In genomic region chr19:53412149-53412848, GRCm38 (mm10) we compare ENCODE assay signal across 9 mouse cellular contexts. TPM values are rescaled to one million over a fixed set of nuclear protein-coding genes. Genes with fewer than 3 reads are reported as not detected.
DNase-seq lines count a peak whose midpoint lies in the region; ATAC-seq lines count a peak whose summit lies in the region.
"Had no signal": no experiment of that assay in that cellular context is flagged by ENCODE, and none has a peak within 500 bp of the region (broad histone marks: within the 10 kb centered on the region; RNA-seq: fewer than 3 reads in every experiment).

No protein-coding gene starts in this region.

- H3K27me3 ChIP-seq in forebrain, embryonic 12.5 days, result no peaks in the 10 kb centered on the region
- no peaks in the 10 kb centered on the region for H3K27me3 ChIP-seq in forebrain, embryonic 13.5 days
- H3K27me3 ChIP-seq in liver, embryonic 11.5 days (replicated peaks; ENCODE audit: control insufficient read depth, insufficient read depth, low read length), result no peaks in the 10 kb centered on the region
- no peaks in the 10 kb centered on the region for H3K27me3 ChIP-seq in liver, embryonic 12.5 days (replicated peaks)
- no peaks in the 10 kb centered on the region for H3K27me3 ChIP-seq in limb, embryonic 15.5 days
- H3K27me3 ChIP-seq: CH12.LX had no signal

- no peak overlapping the region for H3K4me3 ChIP-seq in forebrain, embryonic 12.5 days (replicated peaks)
- no peak overlapping the region for H3K4me3 ChIP-seq in forebrain, embryonic 13.5 days
- H3K4me3 ChIP-seq in liver, embryonic 11.5 days (ENCODE audit: low read depth, low read length), result no peak overlapping the region
- H3K4me3 ChIP-seq in liver, embryonic 12.5 days, result no peak overlapping the region
- H3K4me3 ChIP-seq in limb, embryonic 15.5 days, result no peak overlapping the region

- peak overlapping the region; percentile 66; the same call in 1 of the 2 replicates for H3K27ac ChIP-seq in forebrain, embryonic 12.5 days
- H3K27ac ChIP-seq in forebrain, embryonic 13.5 days, result no peak overlapping the region
- peak overlapping the region; percentile 53; the same call in 1 of the 2 replicates for H3K27ac ChIP-seq in liver, embryonic 11.5 days (ENCODE audit: low read depth, low read length)
- no peak overlapping the region; the same call in 1 of the 2 replicates for H3K27ac ChIP-seq in liver, embryonic 12.5 days
- H3K27ac ChIP-seq in limb, embryonic 15.5 days, result peak overlapping the region; percentile 61

- no peaks in the 10 kb centered on the region for H3K9me3 ChIP-seq in forebrain, embryonic 12.5 days
- no peaks in the 10 kb centered on the region for H3K9me3 ChIP-seq in forebrain, embryonic 13.5 days (replicated peaks)
- no peaks in the 10 kb centered on the region for H3K9me3 ChIP-seq in liver, embryonic 11.5 days (ENCODE audit: control insufficient read depth, low read length)
- no peaks in the 10 kb centered on the region for H3K9me3 ChIP-seq in liver, embryonic 12.5 days (replicated peaks)
- no peaks in the 10 kb centered on the region for H3K9me3 ChIP-seq in limb, embryonic 15.5 days

- H3K9ac ChIP-seq in forebrain, embryonic 12.5 days, result no peak overlapping the region
- H3K9ac ChIP-seq in forebrain, embryonic 13.5 days, result no peak overlapping the region
- H3K9ac ChIP-seq in liver, embryonic 11.5 days (ENCODE audit: low read depth, low read length), result no peak overlapping the region
- no peak overlapping the region for H3K9ac ChIP-seq in liver, embryonic 12.5 days
- no peak overlapping the region for H3K9ac ChIP-seq in limb, embryonic 15.5 days

- no peak for ATAC-seq in forebrain, embryonic 12.5 days (ENCODE audit: low FRiP score)
- ATAC-seq in forebrain, embryonic 13.5 days, result no peak
- no peak for ATAC-seq in liver, embryonic 11.5 days (replicated peaks; ENCODE audit: low FRiP score)
- no peak for ATAC-seq in liver, embryonic 12.5 days
- no peak for ATAC-seq in limb, embryonic 15.5 days (ENCODE audit: insufficient number of reproducible peaks, low FRiP score, low TSS enrichment, low read depth)
- no peak for ATAC-seq in activated CD4-positive, CD25-positive, alpha-beta regulatory T cell, adult 4 months

- WGBS in forebrain, embryonic 12.5 days, result 6% methylated on average over 6 of the region's 6 CpGs
- 8% methylated on average over 6 of the region's 6 CpGs for WGBS in forebrain, embryonic 13.5 days
- 47% methylated on average over 6 of the region's 6 CpGs for WGBS in liver, embryonic 11.5 days
- WGBS in liver, embryonic 12.5 days (ENCODE audit: insufficient replicate concordance), result 49% methylated on average over 6 of the region's 6 CpGs
- 13% methylated on average over 6 of the region's 6 CpGs for WGBS in limb, embryonic 15.5 days

- no peak for DNase-seq in liver, embryonic 11.5 days (ENCODE audit: low spot score)
- DNase-seq in embryo, embryonic 11.5 days (ENCODE audit: low read depth, low spot score), result peak; percentile 37
- no peak for DNase-seq in ovary, postnatal 36 days (ENCODE audit: low spot score)

- H3K4me2 ChIP-seq in forebrain, embryonic 12.5 days, result no peak overlapping the region
- H3K4me2 ChIP-seq in forebrain, embryonic 13.5 days, result no peak overlapping the region
- H3K4me2 ChIP-seq in liver, embryonic 11.5 days, result no peak overlapping the region; the same call in 1 of the 2 replicates
- H3K4me2 ChIP-seq in liver, embryonic 12.5 days, result no peak overlapping the region
- no peak overlapping the region for H3K4me2 ChIP-seq in limb, embryonic 15.5 days

- H3K4me1 ChIP-seq in forebrain, embryonic 12.5 days, result peaks cover 22% of the 10 kb centered on the region
- H3K4me1 ChIP-seq in forebrain, embryonic 13.5 days, result peaks cover 26% of the 10 kb centered on the region
- peaks cover 30% of the 10 kb centered on the region for H3K4me1 ChIP-seq in liver, embryonic 11.5 days (replicated peaks; ENCODE audit: control insufficient read depth, insufficient read depth, low read length)
- peaks cover 37% of the 10 kb centered on the region for H3K4me1 ChIP-seq in liver, embryonic 12.5 days
- peaks cover 10% of the 10 kb centered on the region for H3K4me1 ChIP-seq in limb, embryonic 15.5 days

- H3K36me3 ChIP-seq in forebrain, embryonic 12.5 days (replicated peaks), result no peaks in the 10 kb centered on the region
- H3K36me3 ChIP-seq in forebrain, embryonic 13.5 days (ENCODE audit: poor library complexity, severe bottlenecking), result no peaks in the 10 kb centered on the region
- H3K36me3 ChIP-seq in liver, embryonic 11.5 days (ENCODE audit: control insufficient read depth, insufficient read depth, low read length), result no peaks in the 10 kb centered on the region
- H3K36me3 ChIP-seq in liver, embryonic 12.5 days, result no peaks in the 10 kb centered on the region
- H3K36me3 ChIP-seq in limb, embryonic 15.5 days, result no peaks in the 10 kb centered on the region

RNA-seq across cellular contexts. Expression of gene Smndc1, which starts 21.9 kb away (rescaled TPM):
- 45.4 and 49.6 TPM in 2 replicates for polyA plus RNA-seq in forebrain, embryonic 12.5 days (2016; fragmentation: Nextera tagmentation; extraction: Ambion mirVana)
- 48.7 and 50.9 TPM in 2 replicates for polyA plus RNA-seq in forebrain, embryonic 13.5 days (2015; fragmentation: Nextera tagmentation; extraction: Ambion mirVana)
- polyA plus RNA-seq in liver, embryonic 11.5 days (2014; fragmentation: Nextera tagmentation; extraction: Ambion mirVana), result 53.8 and 54.2 TPM in 2 replicates
- 29.3 and 30.6 TPM in 2 replicates for polyA plus RNA-seq in liver, embryonic 12.5 days (2016; fragmentation: Nextera tagmentation; extraction: Ambion mirVana)
- 35.9 and 37.5 TPM in 2 replicates for polyA plus RNA-seq in limb, embryonic 15.5 days (2015; fragmentation: Nextera tagmentation; extraction: Ambion mirVana)
- 10 to 100 TPM; 35.9 TPM for polyA plus RNA-seq in activated CD4-positive, CD25-positive, alpha-beta regulatory T cell, adult 4 months (2017; shearing (Covaris generic))

RNA-seq across cellular contexts. Expression of gene Gm10197, which starts 40.7 kb away (rescaled TPM):
- 1.7 TPM in 1 of 2 replicates, not detected in the other for polyA plus RNA-seq in forebrain, embryonic 12.5 days (2016; fragmentation: Nextera tagmentation; extraction: Ambion mirVana)
- polyA plus RNA-seq in forebrain, embryonic 13.5 days (2015; fragmentation: Nextera tagmentation; extraction: Ambion mirVana), result not detected in 2 replicates
- polyA plus RNA-seq in liver, embryonic 11.5 days (2014; fragmentation: Nextera tagmentation; extraction: Ambion mirVana), result 3.3 TPM in 1 of 2 replicates, not detected in the other
- not detected in 2 replicates for polyA plus RNA-seq in liver, embryonic 12.5 days (2016; fragmentation: Nextera tagmentation; extraction: Ambion mirVana)
- polyA plus RNA-seq in limb, embryonic 15.5 days (2015; fragmentation: Nextera tagmentation; extraction: Ambion mirVana), result 2.2 TPM in 1 of 2 replicates, not detected in the other
- polyA plus RNA-seq in activated CD4-positive, CD25-positive, alpha-beta regulatory T cell, adult 4 months (2017; shearing (Covaris generic)), result not detected

Comparison
In these comparisons a context has a peak if more than half of its experiments do, and no peak if none do; other contexts are left out.
1. H3K27ac ChIP-seq: peak in forebrain, embryonic 12.5 days (single experiment), liver, embryonic 11.5 days (single experiment) and limb, embryonic 15.5 days (single experiment); none in forebrain, embryonic 13.5 days (single experiment) and liver, embryonic 12.5 days (single experiment).